Mouse (Mus musculus): ENCODE data around the gene Lrrc4. TPM values are rescaled to one million over a fixed set of nuclear protein-coding genes. Genes with fewer than 3 reads are reported as not detected.

Gene Lrrc4
- total and polyA plus RNA-seq, 3 experiments: 0.11 TPM; not detected in 2

- DNase-seq (ENCODE audit: low spot score): no peak
- no peak for ATAC-seq (ENCODE audit: extremely low read depth, insufficient number of reproducible peaks, low FRiP score, poor library complexity, severe bottlenecking)
- no peak overlapping the region for H3K4me3 ChIP-seq (ENCODE audit: low read depth, low read length)
- H3K27me3 ChIP-seq (ENCODE audit: insufficient read depth, low read length): no peaks in the 10 kb centered on the region
- H3K9me3 ChIP-seq (replicated peaks): no peaks in the 10 kb centered on the region
- H3K4me1 ChIP-seq (ENCODE audit: insufficient read depth, low read depth, low read length): no peaks in the 10 kb centered on the region
- TF ChIP-seq GATA2 (IDR thresholded peaks at IDR 0.05; ENCODE audit: borderline replicate concordance, low read depth, low read length): no peak
- TF ChIP-seq CTCF (IDR thresholded peaks at IDR 0.05; ENCODE audit: low read depth, low read length): no peak
- TF ChIP-seq TAL1 (conservative IDR thresholded peaks at IDR 0.05; ENCODE audit: low read depth, low read length): no peak
- TF ChIP-seq POLR2AphosphoS5 (IDR thresholded peaks at IDR 0.05; ENCODE audit: insufficient replicate concordance, low read depth, low read length): no peak
- TF ChIP-seq GATA1 (IDR thresholded peaks at IDR 0.05; ENCODE audit: borderline replicate concordance, low read length): no peak
- H3K36me3 ChIP-seq (replicated peaks): peaks cover 40% of the 10 kb centered on the region
Measured at GRCm38 (mm10) chr6:28642909-28643308, 188.6 kb downstream of the Lrrc4 start.

DNA sequence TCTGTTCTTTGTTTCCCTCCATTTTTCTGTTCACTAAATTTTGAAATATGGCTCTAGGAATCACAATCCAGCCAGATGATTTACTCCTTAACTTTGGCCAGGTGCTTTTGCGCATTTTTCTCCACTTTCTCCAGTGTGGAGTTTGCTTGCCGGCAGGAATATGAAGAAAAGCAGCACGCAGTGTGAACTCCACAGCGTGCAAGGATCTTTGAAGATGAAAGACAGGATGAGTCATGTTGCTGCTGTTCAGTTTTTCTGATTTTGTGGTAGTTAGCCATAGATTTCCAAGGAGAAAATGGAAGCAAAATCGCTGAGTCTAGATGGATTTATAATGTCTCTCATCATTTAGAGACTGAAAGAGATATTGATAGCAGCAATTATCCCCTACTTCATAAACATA is 191.5 kb downstream of the Lrrc4 start:
- Histone ChIP-seq H3K9me3 (replicated peaks) (no peaks in the 10 kb centered on the region), H3K4me1 (ENCODE audit: insufficient read depth, low read depth, low read length) (peaks cover 11% of the 10 kb centered on the region), H3K4me3 (ENCODE audit: low read depth, low read length) (no peak overlapping the region), H3K36me3 (replicated peaks) (peaks cover 64% of the 10 kb centered on the region), H3K27me3 (ENCODE audit: insufficient read depth, low read length) (no peaks in the 10 kb centered on the region)
- TF ChIP-seq CTCF (IDR thresholded peaks at IDR 0.05; ENCODE audit: low read depth, low read length) (no peak), GATA2 (IDR thresholded peaks at IDR 0.05; ENCODE audit: borderline replicate concordance, low read depth, low read length) (no peak), GATA1 (IDR thresholded peaks at IDR 0.05; ENCODE audit: borderline replicate concordance, low read length) (no peak), POLR2AphosphoS5 (IDR thresholded peaks at IDR 0.05; ENCODE audit: insufficient replicate concordance, low read depth, low read length) (no peak), TAL1 (conservative IDR thresholded peaks at IDR 0.05; ENCODE audit: low read depth, low read length) (no peak)
- ATAC-seq (ENCODE audit: extremely low read depth, insufficient number of reproducible peaks, low FRiP score, poor library complexity, severe bottlenecking) (no peak), DNase-seq (ENCODE audit: low spot score) (no peak)

GRCm38 (mm10) chr6:28635531-28636348 is 195.8 kb downstream of the Lrrc4 start:
- no peak for TF ChIP-seq CTCF (IDR thresholded peaks at IDR 0.05; ENCODE audit: low read depth, low read length)
- no peak for TF ChIP-seq TAL1 (conservative IDR thresholded peaks at IDR 0.05; ENCODE audit: low read depth, low read length)
- no peak for TF ChIP-seq GATA2 (IDR thresholded peaks at IDR 0.05; ENCODE audit: borderline replicate concordance, low read depth, low read length)
- TF ChIP-seq POLR2AphosphoS5 (IDR thresholded peaks at IDR 0.05; ENCODE audit: insufficient replicate concordance, low read depth, low read length): no peak
- TF ChIP-seq GATA1 (IDR thresholded peaks at IDR 0.05; ENCODE audit: borderline replicate concordance, low read length): no peak
- H3K36me3 ChIP-seq (replicated peaks): peaks cover 72% of the 10 kb centered on the region
- no peak overlapping the region for H3K4me3 ChIP-seq (ENCODE audit: low read depth, low read length)
- ATAC-seq (ENCODE audit: extremely low read depth, insufficient number of reproducible peaks, low FRiP score, poor library complexity, severe bottlenecking) (peak; percentile 54), DNase-seq (ENCODE audit: low spot score) (no peak)
- no peaks in the 10 kb centered on the region for H3K9me3 ChIP-seq (replicated peaks)
- no peaks in the 10 kb centered on the region for H3K27me3 ChIP-seq (ENCODE audit: insufficient read depth, low read length)
- peaks cover 12% of the 10 kb centered on the region for H3K4me1 ChIP-seq (ENCODE audit: insufficient read depth, low read depth, low read length)

GRCm38 (mm10) chr6:28635092-28635491 is 196.5 kb downstream of the Lrrc4 start:
- no peak for DNase-seq (ENCODE audit: low spot score)
- no peak for ATAC-seq (ENCODE audit: extremely low read depth, insufficient number of reproducible peaks, low FRiP score, poor library complexity, severe bottlenecking)
- H3K4me3 ChIP-seq (ENCODE audit: low read depth, low read length): no peak overlapping the region

GRCm38 (mm10) chr6:28633656-28634055 is 197.9 kb downstream of the Lrrc4 start:
- H3K36me3 ChIP-seq (replicated peaks): peaks cover 71% of the 10 kb centered on the region
- ATAC-seq (ENCODE audit: extremely low read depth, insufficient number of reproducible peaks, low FRiP score, poor library complexity, severe bottlenecking): no peak
- H3K27me3 ChIP-seq (ENCODE audit: insufficient read depth, low read length): no peaks in the 10 kb centered on the region
- TF ChIP-seq TAL1 (conservative IDR thresholded peaks at IDR 0.05; ENCODE audit: low read depth, low read length) (no peak), POLR2AphosphoS5 (IDR thresholded peaks at IDR 0.05; ENCODE audit: insufficient replicate concordance, low read depth, low read length) (no peak), GATA2 (IDR thresholded peaks at IDR 0.05; ENCODE audit: borderline replicate concordance, low read depth, low read length) (no peak), CTCF (IDR thresholded peaks at IDR 0.05; ENCODE audit: low read depth, low read length) (no peak), GATA1 (IDR thresholded peaks at IDR 0.05; ENCODE audit: borderline replicate concordance, low read length) (no peak)
- no peaks in the 10 kb centered on the region for H3K9me3 ChIP-seq (replicated peaks)
- H3K4me3 ChIP-seq (ENCODE audit: low read depth, low read length): no peak overlapping the region
- H3K4me1 ChIP-seq (ENCODE audit: insufficient read depth, low read depth, low read length): peaks cover 12% of the 10 kb centered on the region
- DNase-seq (ENCODE audit: low spot score): no peak

More at GRCm38 (mm10) chr6:28635092-28635491, 196.5 kb downstream of the Lrrc4 start:
- Histone ChIP-seq H3K4me1 (ENCODE audit: insufficient read depth, low read depth, low read length) (peaks cover 12% of the 10 kb centered on the region), H3K36me3 (replicated peaks) (peaks cover 69% of the 10 kb centered on the region), H3K27me3 (ENCODE audit: insufficient read depth, low read length) (no peaks in the 10 kb centered on the region), H3K9me3 (replicated peaks) (no peaks in the 10 kb centered on the region)
- TF ChIP-seq TAL1 (conservative IDR thresholded peaks at IDR 0.05; ENCODE audit: low read depth, low read length): no peak
- TF ChIP-seq GATA2 (IDR thresholded peaks at IDR 0.05; ENCODE audit: borderline replicate concordance, low read depth, low read length): no peak
- no peak for TF ChIP-seq POLR2AphosphoS5 (IDR thresholded peaks at IDR 0.05; ENCODE audit: insufficient replicate concordance, low read depth, low read length)

- ATAC-seq (ENCODE audit: extremely low read depth, insufficient number of reproducible peaks, low FRiP score, poor library complexity, severe bottlenecking) (no peak), DNase-seq (ENCODE audit: low spot score) (no peak)
- no peak overlapping the region for H3K4me3 ChIP-seq (ENCODE audit: low read depth, low read length)
- H3K9me3 ChIP-seq (replicated peaks): no peaks in the 10 kb centered on the region
- H3K4me1 ChIP-seq (ENCODE audit: insufficient read depth, low read depth, low read length): peaks cover 12% of the 10 kb centered on the region
- TF ChIP-seq POLR2AphosphoS5 (IDR thresholded peaks at IDR 0.05; ENCODE audit: insufficient replicate concordance, low read depth, low read length) (no peak), CTCF (IDR thresholded peaks at IDR 0.05; ENCODE audit: low read depth, low read length) (no peak), TAL1 (conservative IDR thresholded peaks at IDR 0.05; ENCODE audit: low read depth, low read length) (no peak), GATA2 (IDR thresholded peaks at IDR 0.05; ENCODE audit: borderline replicate concordance, low read depth, low read length) (no peak), GATA1 (IDR thresholded peaks at IDR 0.05; ENCODE audit: borderline replicate concordance, low read length) (no peak)
- H3K36me3 ChIP-seq (replicated peaks): peaks cover 71% of the 10 kb centered on the region
- H3K27me3 ChIP-seq (ENCODE audit: insufficient read depth, low read length): no peaks in the 10 kb centered on the region
Measured at GRCm38 (mm10) chr6:28633120-28633519, 198.4 kb downstream of the Lrrc4 start.
